Mouse (Mus musculus): ENCODE results near the gene Bad.
A peak's percentile ranks its signal among the peaks of the same experiment; 100 is the strongest.

GRCm38 (mm10) chr19:6996006-6996405 is 54.3 kb downstream of the Bad start, which contains the start of the genes Nudt22 and Trpt1:
- TF ChIP-seq CTCF (IDR thresholded peaks at IDR 0.05; ENCODE audit: extremely low read depth, insufficient read length, insufficient replicate concordance, low read depth, low read length) = no peak
- TF ChIP-seq POLR2A (IDR thresholded peaks at IDR 0.05; ENCODE audit: low read depth, low read length) = peak; percentile 74

Data from small intestine, adult 2 months (tissue).